Mouse (Mus musculus): ENCODE data around the gene Edrf1.
"Not testable (repeated sequence)": the region's sequence is repeated elsewhere in the genome, so short reads cannot be mapped to it uniquely, and the experiment has no call there.

Gene Edrf1

GRCm38 (mm10) chr7:133645716-133646115, 8.4 kb downstream of the Edrf1 start:
- no peak for DNase-seq (ENCODE audit: low spot score)

GRCm38 (mm10) chr7:133662467-133662866, 25.1 kb downstream of the Edrf1 start:
- no peak for DNase-seq (ENCODE audit: low spot score)

- no peak for DNase-seq (ENCODE audit: low spot score)
Observed at GRCm38 (mm10) chr7:133669071-133669470, 31.7 kb downstream of the Edrf1 start.

GRCm38 (mm10) chr7:133669946-133670345, 32.6 kb downstream of the Edrf1 start:
- DNase-seq (ENCODE audit: low spot score) = no peak

- DNase-seq (ENCODE audit: low spot score) = no peak
Observed at GRCm38 (mm10) chr7:133670846-133671245, 33.5 kb downstream of the Edrf1 start.

GRCm38 (mm10) chr7:133676002-133676401, 38.7 kb downstream of the Edrf1 start:
- DNase-seq (ENCODE audit: low spot score) = peak; percentile 55

GRCm38 (mm10) chr7:133678716-133679115, 41.4 kb downstream of the Edrf1 start:
- DNase-seq (ENCODE audit: low spot score) = no peak

GRCm38 (mm10) chr7:133679439-133679838, 42.1 kb downstream of the Edrf1 start:
- DNase-seq (ENCODE audit: low spot score) = no peak

GRCm38 (mm10) chr7:133679961-133680360, 42.6 kb downstream of the Edrf1 start, which contains the start of gene Mmp21:
Gene Mmp21, minus strand, starts transcription at chr7:133680061.
- DNase-seq (ENCODE audit: low spot score) = no peak

- DNase-seq (ENCODE audit: low spot score) = no peak
Observed at GRCm38 (mm10) chr7:133683626-133684025, 46.3 kb downstream of the Edrf1 start.

GRCm38 (mm10) chr7:133684110-133684509, 46.8 kb downstream of the Edrf1 start:
- peak; percentile 21 for DNase-seq (ENCODE audit: low spot score)

GRCm38 (mm10) chr7:133684701-133685100, 47.4 kb downstream of the Edrf1 start:
- DNase-seq (ENCODE audit: low spot score) = no peak

GRCm38 (mm10) chr7:133685644-133686043, 48.3 kb downstream of the Edrf1 start:
- DNase-seq (ENCODE audit: low spot score) = not testable (repeated sequence)

GRCm38 (mm10) chr7:133698021-133698709, 60.8 kb downstream of the Edrf1 start:
- DNase-seq (ENCODE audit: low spot score) = no peak

- no peak for DNase-seq (ENCODE audit: low spot score)
Observed at GRCm38 (mm10) chr7:133699885-133700284, 62.5 kb downstream of the Edrf1 start.

GRCm38 (mm10) chr7:133701366-133701765, 64.0 kb downstream of the Edrf1 start:
- DNase-seq (ENCODE audit: low spot score) = no peak

- DNase-seq (ENCODE audit: low spot score) = peak; percentile 40
Observed at GRCm38 (mm10) chr7:133702333-133702732, 65.0 kb downstream of the Edrf1 start.

- no peak for DNase-seq (ENCODE audit: low spot score)
Observed at GRCm38 (mm10) chr7:133703906-133704305, 66.6 kb downstream of the Edrf1 start.

- no peak for DNase-seq (ENCODE audit: low spot score)
Observed at GRCm38 (mm10) chr7:133707301-133707700, 70.0 kb downstream of the Edrf1 start.

- DNase-seq (ENCODE audit: low spot score) = no peak
Observed at GRCm38 (mm10) chr7:133715387-133715786, 78.0 kb downstream of the Edrf1 start.

- no peak for DNase-seq (ENCODE audit: low spot score)
Observed at GRCm38 (mm10) chr7:133718580-133718979, 81.2 kb downstream of the Edrf1 start.

GRCm38 (mm10) chr7:133720616-133721015, 83.3 kb downstream of the Edrf1 start:
- no peak for DNase-seq (ENCODE audit: low spot score)

All from embryo, embryonic 10 days (tissue).